Mouse (Mus musculus): ENCODE data around the gene Kdm8. TPM values are rescaled to one million over a fixed set of nuclear protein-coding genes. Genes with fewer than 3 reads are reported as not detected.
"Not testable (repeated sequence)": the region's sequence is repeated elsewhere in the genome, so short reads cannot be mapped to it uniquely, and the experiment has no call there.

Kdm8 gene
- polyA plus RNA-seq, 1 experiment from 2014 or later, result 5.2 TPM

GRCm38 (mm10) chr7:125428381-125428780, 16.1 kb upstream of the Kdm8 start:
- 74% methylated on average over 7 of the region's 7 CpGs for WGBS
- H3K4me3 ChIP-seq, result no peak overlapping the region
- no peak for ATAC-seq (replicated peaks)

GRCm38 (mm10) chr7:125428816-125429500, 15.5 kb upstream of the Kdm8 start:
- H3K9me3 ChIP-seq; H3K4me2 ChIP-seq; H3K4me3 ChIP-seq; H3K27me3 ChIP-seq (replicated peaks); H3K4me1 ChIP-seq; H3K27ac ChIP-seq; H3K9ac ChIP-seq; H3K36me3 ChIP-seq (replicated peaks); ATAC-seq (replicated peaks): not testable (repeated sequence)
- WGBS, result 77% methylated on average over 5 of the region's 5 CpGs

More at GRCm38 (mm10) chr7:125428381-125428780, 16.1 kb upstream of the Kdm8 start:
- Histone ChIP-seq H3K36me3 (replicated peaks) (no peaks in the 10 kb centered on the region), H3K4me2 (no peak overlapping the region), H3K9ac (no peak overlapping the region), H3K4me1 (no peaks in the 10 kb centered on the region), H3K27ac (no peak overlapping the region), H3K9me3 (no peaks in the 10 kb centered on the region), H3K27me3 (replicated peaks) (no peaks in the 10 kb centered on the region)

GRCm38 (mm10) chr7:125430170-125430842, 14.2 kb upstream of the Kdm8 start:
- WGBS, result 66% methylated on average over 7 of the region's 7 CpGs
- Histone ChIP-seq H3K9me3 (no peaks in the 10 kb centered on the region), H3K9ac (no peak overlapping the region), H3K4me1 (no peaks in the 10 kb centered on the region), H3K4me3 (no peak overlapping the region), H3K27ac (no peak overlapping the region), H3K27me3 (replicated peaks) (no peaks in the 10 kb centered on the region), H3K4me2 (no peak overlapping the region), H3K36me3 (replicated peaks) (no peaks in the 10 kb centered on the region)
- no peak for ATAC-seq (replicated peaks)

- Histone ChIP-seq H3K4me2 (no peak overlapping the region), H3K4me3 (no peak overlapping the region), H3K9ac (no peak overlapping the region), H3K4me1 (no peaks in the 10 kb centered on the region), H3K36me3 (replicated peaks) (no peaks in the 10 kb centered on the region), H3K27ac (no peak overlapping the region), H3K27me3 (replicated peaks) (no peaks in the 10 kb centered on the region), H3K9me3 (no peaks in the 10 kb centered on the region)
- WGBS, result 89% methylated on average over 3 of the region's 3 CpGs
- no peak for ATAC-seq (replicated peaks)
These were observed 10.6 kb upstream of the Kdm8 start for GRCm38 (mm10) chr7:125433874-125434273.

- Histone ChIP-seq H3K27ac (no peak overlapping the region), H3K36me3 (replicated peaks) (no peaks in the 10 kb centered on the region), H3K4me3 (no peak overlapping the region), H3K27me3 (replicated peaks) (no peaks in the 10 kb centered on the region), H3K4me1 (no peaks in the 10 kb centered on the region), H3K4me2 (no peak overlapping the region), H3K9ac (no peak overlapping the region), H3K9me3 (no peaks in the 10 kb centered on the region)
- ATAC-seq (replicated peaks), result no peak
- WGBS, result 30% methylated on average over 8 of the region's 8 CpGs
These were observed 9.7 kb upstream of the Kdm8 start for GRCm38 (mm10) chr7:125434666-125435290.

GRCm38 (mm10) chr7:125442323-125442722, 2.2 kb upstream of the Kdm8 start:
- Histone ChIP-seq H3K27ac (no peak overlapping the region), H3K4me1 (peaks cover 18% of the 10 kb centered on the region), H3K4me2 (no peak overlapping the region), H3K36me3 (replicated peaks) (no peaks in the 10 kb centered on the region), H3K4me3 (no peak overlapping the region), H3K9me3 (no peaks in the 10 kb centered on the region), H3K27me3 (replicated peaks) (no peaks in the 10 kb centered on the region), H3K9ac (no peak overlapping the region)
- 65% methylated on average over 4 of the region's 4 CpGs for WGBS
- ATAC-seq (replicated peaks), result no peak

- 27% methylated on average over 10 of the region's 10 CpGs for WGBS
- Histone ChIP-seq H3K27ac (peak overlapping the region; percentile 95), H3K4me2 (peak overlapping the region; percentile 92), H3K4me1 (peaks cover 18% of the 10 kb centered on the region), H3K9me3 (no peaks in the 10 kb centered on the region), H3K9ac (peak overlapping the region; percentile 54), H3K36me3 (replicated peaks) (no peaks in the 10 kb centered on the region), H3K27me3 (replicated peaks) (no peaks in the 10 kb centered on the region), H3K4me3 (peak overlapping the region; percentile 49)
- ATAC-seq (replicated peaks), result peak; percentile 2; the same call in 1 of the 2 replicates
These were observed 406 bp upstream of the Kdm8 start for GRCm38 (mm10) chr7:125444076-125444463.

- Histone ChIP-seq H3K9me3 (no peaks in the 10 kb centered on the region), H3K27ac (no peak overlapping the region), H3K4me3 (no peak overlapping the region), H3K4me2 (no peak overlapping the region), H3K36me3 (replicated peaks) (no peaks in the 10 kb centered on the region), H3K4me1 (peaks cover 2% of the 10 kb centered on the region), H3K9ac (no peak overlapping the region), H3K27me3 (replicated peaks) (no peaks in the 10 kb centered on the region)
- WGBS, result 83% methylated on average over 1 of the region's 1 CpGs
- no peak for ATAC-seq (replicated peaks)
These were observed 6.2 kb downstream of the Kdm8 start for GRCm38 (mm10) chr7:125450678-125451077.

GRCm38 (mm10) chr7:125451078-125451477, 6.6 kb downstream of the Kdm8 start:
- Histone ChIP-seq H3K27me3 (replicated peaks) (no peaks in the 10 kb centered on the region), H3K4me1 (no peaks in the 10 kb centered on the region), H3K4me2 (no peak overlapping the region), H3K4me3 (no peak overlapping the region), H3K27ac (no peak overlapping the region), H3K9ac (no peak overlapping the region), H3K9me3 (no peaks in the 10 kb centered on the region), H3K36me3 (replicated peaks) (no peaks in the 10 kb centered on the region)
- 95% methylated on average over 2 of the region's 2 CpGs for WGBS
- no peak for ATAC-seq (replicated peaks)

- H3K4me1 ChIP-seq, result no peaks in the 10 kb centered on the region
- H3K27me3 ChIP-seq (replicated peaks), result no peaks in the 10 kb centered on the region
- H3K9ac ChIP-seq, result no peak overlapping the region
- H3K27ac ChIP-seq, result no peak overlapping the region
- H3K4me3 ChIP-seq, result no peak overlapping the region
- ATAC-seq (replicated peaks), result no peak
- H3K36me3 ChIP-seq (replicated peaks), result no peaks in the 10 kb centered on the region
- no peaks in the 10 kb centered on the region for H3K9me3 ChIP-seq
- no peak overlapping the region for H3K4me2 ChIP-seq
- WGBS, result 86% methylated on average over 4 of the region's 4 CpGs
These were observed 9.2 kb downstream of the Kdm8 start for GRCm38 (mm10) chr7:125453671-125454070.

GRCm38 (mm10) chr7:125462200-125462599, 17.7 kb downstream of the Kdm8 start:
- H3K9me3 ChIP-seq, result no peaks in the 10 kb centered on the region
- WGBS, result 55% methylated on average over 2 of the region's 2 CpGs
- no peaks in the 10 kb centered on the region for H3K4me1 ChIP-seq
- no peak overlapping the region for H3K27ac ChIP-seq
- H3K4me2 ChIP-seq, result no peak overlapping the region
- no peak overlapping the region for H3K9ac ChIP-seq
- no peaks in the 10 kb centered on the region for H3K27me3 ChIP-seq (replicated peaks)
- H3K36me3 ChIP-seq (replicated peaks), result peaks cover 8% of the 10 kb centered on the region; the same call in 1 of the 2 replicates
- no peak overlapping the region for H3K4me3 ChIP-seq
- no peak for ATAC-seq (replicated peaks)

- Histone ChIP-seq H3K9ac (no peak overlapping the region), H3K36me3 (replicated peaks) (peaks cover 14% of the 10 kb centered on the region), H3K4me2 (no peak overlapping the region), H3K4me1 (peaks cover 6% of the 10 kb centered on the region), H3K9me3 (no peaks in the 10 kb centered on the region), H3K4me3 (no peak overlapping the region), H3K27ac (no peak overlapping the region), H3K27me3 (replicated peaks) (no peaks in the 10 kb centered on the region)
- 0 out of 2 replicates have a peak, but pooled peaks have one; percentile 14 for ATAC-seq (replicated peaks)
- WGBS, result 32% methylated on average over 5 of the region's 5 CpGs
These were observed 25.5 kb downstream of the Kdm8 start for GRCm38 (mm10) chr7:125469937-125470336.
